Mouse (Mus musculus): ENCODE results near the gene Foxo3. TPM values are rescaled to one million over a fixed set of nuclear protein-coding genes. Genes with fewer than 3 reads are reported as not detected.

The Foxo3 gene
- polyA plus RNA-seq, 2 experiments, result 10.8 to 16.6 TPM

DNA sequence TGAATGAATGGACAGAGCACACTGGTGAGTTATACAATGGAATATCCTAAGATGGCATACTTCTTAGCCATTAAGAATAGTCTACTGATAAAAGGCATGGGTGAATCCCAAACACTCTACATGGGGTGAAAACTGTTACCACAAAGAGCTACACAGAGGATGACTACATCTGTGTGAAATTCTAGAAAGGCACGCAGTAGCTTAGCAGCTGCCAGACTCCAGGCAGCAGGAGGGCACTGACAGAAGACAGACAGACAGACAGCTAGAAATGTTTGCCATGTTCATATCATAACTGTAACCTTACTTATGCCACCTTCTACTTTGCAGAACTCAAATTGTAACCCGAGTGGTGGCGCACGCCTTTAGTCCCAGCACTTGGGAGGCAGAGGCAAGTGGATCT, 39.0 kb downstream of the Foxo3 start:
- WGBS, result 92% methylated on average over 4 of the region's 4 CpGs
- Histone ChIP-seq H3K4me2 (replicated peaks; ENCODE audit: low read depth, low read length, severe bottlenecking) (no peak overlapping the region), H3K27me3 (ENCODE audit: control insufficient read depth, insufficient read depth, low read length) (no peaks in the 10 kb centered on the region), H3K27ac (replicated peaks; ENCODE audit: low read depth, low read length) (no peak overlapping the region), H3K36me3 (ENCODE audit: control insufficient read depth, insufficient read depth, low read length) (no peaks in the 10 kb centered on the region), H3K4me3 (replicated peaks; ENCODE audit: low read length) (no peak overlapping the region), H3K4me1 (ENCODE audit: control insufficient read depth, insufficient read depth, low read length) (peaks cover 15% of the 10 kb centered on the region), H3K9ac (ENCODE audit: low read depth, low read length, severe bottlenecking) (no peak overlapping the region), H3K9me3 (ENCODE audit: control insufficient read depth, low read length) (no peaks in the 10 kb centered on the region)
- no peak for TF ChIP-seq POLR2A (IDR thresholded peaks at IDR 0.05; ENCODE audit: borderline replicate concordance, extremely low read depth, insufficient read depth, insufficient read length)
- ATAC-seq (ENCODE audit: low FRiP score, low read depth) (no peak), DNase-seq (ENCODE audit: low spot score) (no peak)

DNA sequence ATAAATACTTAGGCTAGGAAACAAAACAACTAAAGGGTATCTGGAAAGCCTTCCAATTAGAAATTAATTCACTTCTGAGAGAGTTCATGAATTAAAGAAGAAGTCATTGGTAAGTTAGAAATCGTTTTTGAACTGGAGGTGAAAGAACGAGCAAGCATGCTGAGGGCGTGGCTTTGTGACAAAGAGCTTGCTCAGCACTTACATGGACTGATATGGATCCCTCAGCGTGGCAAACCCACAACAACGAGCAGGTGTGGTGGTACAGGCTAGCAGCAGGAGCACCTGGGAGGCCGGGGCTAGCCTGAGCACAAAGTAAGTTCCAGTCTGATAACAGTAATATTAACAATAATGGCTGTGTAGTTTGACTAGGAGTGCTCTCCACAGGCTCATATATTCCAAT, 41.2 kb downstream of the Foxo3 start:
- Histone ChIP-seq H3K4me3 (replicated peaks; ENCODE audit: low read length) (no peak overlapping the region), H3K27me3 (ENCODE audit: control insufficient read depth, insufficient read depth, low read length) (no peaks in the 10 kb centered on the region), H3K9ac (ENCODE audit: low read depth, low read length, severe bottlenecking) (no peak overlapping the region), H3K4me1 (ENCODE audit: control insufficient read depth, insufficient read depth, low read length) (peaks cover 17% of the 10 kb centered on the region), H3K9me3 (ENCODE audit: control insufficient read depth, low read length) (no peaks in the 10 kb centered on the region), H3K4me2 (replicated peaks; ENCODE audit: low read depth, low read length, severe bottlenecking) (no peak overlapping the region), H3K36me3 (ENCODE audit: control insufficient read depth, insufficient read depth, low read length) (no peaks in the 10 kb centered on the region), H3K27ac (replicated peaks; ENCODE audit: low read depth, low read length) (no peak overlapping the region)
- no peak for TF ChIP-seq POLR2A (IDR thresholded peaks at IDR 0.05; ENCODE audit: borderline replicate concordance, extremely low read depth, insufficient read depth, insufficient read length)
- WGBS, result 89% methylated on average over 6 of the region's 6 CpGs
- ATAC-seq (ENCODE audit: low FRiP score, low read depth), result no peak
- DNase-seq (ENCODE audit: low spot score), result no peak

DNA sequence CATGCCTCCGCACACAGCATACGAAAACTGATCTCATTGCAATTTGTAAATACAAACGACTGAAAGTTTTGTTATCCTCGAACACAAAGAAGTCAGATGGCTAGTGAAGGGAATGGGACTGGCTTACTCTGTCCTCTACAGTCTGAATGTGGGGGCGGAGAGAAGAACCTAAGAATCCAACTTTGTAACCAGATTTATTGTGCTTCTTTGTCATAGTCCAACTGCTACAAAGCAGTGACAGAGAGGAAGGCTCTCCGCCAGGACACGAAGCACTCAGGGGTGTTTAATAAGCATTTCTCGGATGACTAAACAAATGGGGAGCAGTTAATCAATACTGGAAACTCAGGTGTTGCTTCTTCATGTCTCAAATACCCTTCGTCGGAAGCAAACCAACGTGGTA, 43.6 kb downstream of the Foxo3 start:
- H3K27ac ChIP-seq (replicated peaks; ENCODE audit: low read depth, low read length), result no peak overlapping the region
- no peaks in the 10 kb centered on the region for H3K36me3 ChIP-seq (ENCODE audit: control insufficient read depth, insufficient read depth, low read length)
- no peaks in the 10 kb centered on the region for H3K27me3 ChIP-seq (ENCODE audit: control insufficient read depth, insufficient read depth, low read length)
- H3K4me1 ChIP-seq (ENCODE audit: control insufficient read depth, insufficient read depth, low read length), result peaks cover 26% of the 10 kb centered on the region
- 80% methylated on average over 11 of the region's 11 CpGs for WGBS
- H3K4me3 ChIP-seq (replicated peaks; ENCODE audit: low read length), result no peak overlapping the region
- no peak overlapping the region for H3K9ac ChIP-seq (ENCODE audit: low read depth, low read length, severe bottlenecking)
- DNase-seq (ENCODE audit: low spot score) (no peak), ATAC-seq (ENCODE audit: low FRiP score, low read depth) (no peak)
- TF ChIP-seq POLR2A (IDR thresholded peaks at IDR 0.05; ENCODE audit: borderline replicate concordance, extremely low read depth, insufficient read depth, insufficient read length), result no peak
- H3K4me2 ChIP-seq (replicated peaks; ENCODE audit: low read depth, low read length, severe bottlenecking), result no peak overlapping the region
- H3K9me3 ChIP-seq (ENCODE audit: control insufficient read depth, low read length), result no peaks in the 10 kb centered on the region

DNA sequence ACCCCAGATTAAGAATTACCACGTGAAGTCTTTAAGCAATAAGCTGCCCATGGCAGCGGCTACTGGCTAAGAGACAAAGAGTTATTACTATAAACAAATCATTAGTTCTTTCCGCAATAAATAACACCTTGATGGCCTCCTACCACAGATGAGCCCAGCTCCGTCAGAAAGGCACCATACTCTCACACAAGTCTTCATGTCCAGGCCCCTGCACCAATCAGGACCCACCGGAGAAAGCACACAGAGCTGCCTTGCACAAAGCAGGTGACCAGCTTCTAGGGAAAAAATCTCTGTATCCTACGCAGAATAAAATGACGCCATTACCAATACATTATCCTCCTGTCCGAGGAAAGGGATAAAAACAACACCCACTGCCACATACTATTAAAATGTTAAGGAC, 44.7 kb downstream of the Foxo3 start:
- WGBS, result 59% methylated on average over 8 of the region's 8 CpGs
- TF ChIP-seq POLR2A (IDR thresholded peaks at IDR 0.05; ENCODE audit: borderline replicate concordance, extremely low read depth, insufficient read depth, insufficient read length), result no peak
- H3K9ac ChIP-seq (ENCODE audit: low read depth, low read length, severe bottlenecking), result no peak overlapping the region
- no peak overlapping the region for H3K27ac ChIP-seq (replicated peaks; ENCODE audit: low read depth, low read length)
- no peak overlapping the region for H3K4me2 ChIP-seq (replicated peaks; ENCODE audit: low read depth, low read length, severe bottlenecking)
- H3K27me3 ChIP-seq (ENCODE audit: control insufficient read depth, insufficient read depth, low read length), result no peaks in the 10 kb centered on the region
- no peaks in the 10 kb centered on the region for H3K9me3 ChIP-seq (ENCODE audit: control insufficient read depth, low read length)
- no peak overlapping the region for H3K4me3 ChIP-seq (replicated peaks; ENCODE audit: low read length)
- peaks cover 27% of the 10 kb centered on the region for H3K4me1 ChIP-seq (ENCODE audit: control insufficient read depth, insufficient read depth, low read length)
- no peak for DNase-seq (ENCODE audit: low spot score)
- H3K36me3 ChIP-seq (ENCODE audit: control insufficient read depth, insufficient read depth, low read length), result no peaks in the 10 kb centered on the region
- no peak for ATAC-seq (ENCODE audit: low FRiP score, low read depth)

DNA sequence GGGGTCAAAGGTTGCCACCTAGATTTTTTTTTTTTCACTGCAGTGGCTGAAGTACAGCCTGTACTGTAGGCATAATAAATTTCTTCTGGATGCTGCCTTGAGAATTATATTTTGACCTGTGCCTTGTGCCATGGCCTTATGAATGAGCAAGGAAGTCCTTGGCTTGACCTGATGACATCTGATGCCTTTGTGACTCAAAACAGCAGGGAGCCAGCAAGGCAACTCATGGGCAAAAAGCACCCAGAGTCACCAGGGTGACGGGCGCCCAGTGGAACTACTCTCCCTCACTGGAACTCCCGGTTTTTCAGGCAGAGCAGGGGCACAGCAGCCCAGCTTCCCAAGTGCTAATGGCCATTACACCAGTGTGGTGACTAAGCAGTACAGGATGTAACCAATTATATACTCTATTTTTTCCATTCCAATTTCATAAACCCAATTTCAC, 45.4 kb downstream of the Foxo3 start:
- Histone ChIP-seq H3K4me1 (ENCODE audit: control insufficient read depth, insufficient read depth, low read length) (peaks cover 28% of the 10 kb centered on the region), H3K4me3 (replicated peaks; ENCODE audit: low read length) (no peak overlapping the region), H3K36me3 (ENCODE audit: control insufficient read depth, insufficient read depth, low read length) (no peaks in the 10 kb centered on the region), H3K9me3 (ENCODE audit: control insufficient read depth, low read length) (no peaks in the 10 kb centered on the region), H3K27me3 (ENCODE audit: control insufficient read depth, insufficient read depth, low read length) (no peaks in the 10 kb centered on the region), H3K4me2 (replicated peaks; ENCODE audit: low read depth, low read length, severe bottlenecking) (no peak overlapping the region), H3K9ac (ENCODE audit: low read depth, low read length, severe bottlenecking) (no peak overlapping the region), H3K27ac (replicated peaks; ENCODE audit: low read depth, low read length) (no peak overlapping the region)
- no peak for TF ChIP-seq POLR2A (IDR thresholded peaks at IDR 0.05; ENCODE audit: borderline replicate concordance, extremely low read depth, insufficient read depth, insufficient read length)
- DNase-seq (ENCODE audit: low spot score) (no peak), ATAC-seq (ENCODE audit: low FRiP score, low read depth) (no peak)
- 76% methylated on average over 3 of the region's 3 CpGs for WGBS

Measured in limb, embryonic 14.5 days (tissue).